Mouse (Mus musculus) lung, embryonic 16.5 days (tissue): ENCODE results near the gene Crmp1. TPM values are rescaled to one million over a fixed set of nuclear protein-coding genes. Genes with fewer than 3 reads are reported as not detected.

Experiments
- ATAC-seq: fragments of 200-750 bp; cut with Nextera tagmentation; 2 replicates; pipeline ENCODE4 v1.8.0; 2017; ENCODE audit warnings: low read depth, mild to moderate bottlenecking, moderate library complexity
- H3K27ac ChIP-seq: fragments of 300-500 bp; sonication (generic); 2 replicates; pipeline ENCODE4 v1.5.1; 2014; ENCODE audit warnings: mild to moderate bottlenecking, control low read depth, low read length
- H3K27me3 ChIP-seq: fragments of 300-500 bp; sonication (generic); 2 replicates; pipeline ENCODE4 v1.6.1; 2014; ENCODE audit warnings: low read depth, low read length, mixed read lengths; ENCODE audit not compliant: control insufficient read depth, insufficient read depth
- H3K36me3 ChIP-seq: fragments of 300-500 bp; sonication (generic); 2 replicates; pipeline ENCODE4 v1.6.1; 2014; ENCODE audit warnings: low read length; ENCODE audit not compliant: control insufficient read depth, insufficient read depth
- H3K4me1 ChIP-seq: fragments of 300-500 bp; sonication (generic); replicated peaks from 2 replicates; pipeline ENCODE4 v1.6.1; 2014; ENCODE audit warnings: low read length, mixed read lengths; ENCODE audit not compliant: control insufficient read depth, insufficient read depth
- H3K4me2 ChIP-seq: fragments of 300-500 bp; sonication (generic); 2 replicates; pipeline ENCODE4 v1.6.1; 2014; ENCODE audit warnings: low read depth, low read length, control low read depth
- H3K4me3 ChIP-seq: fragments of 300-500 bp; sonication (generic); 2 replicates; pipeline ENCODE4 v1.5.1; 2014; ENCODE audit warnings: mild to moderate bottlenecking, low read length, control low read depth
- H3K9ac ChIP-seq: fragments of 300-500 bp; sonication (generic); 2 replicates; pipeline ENCODE4 v1.6.1; 2014; ENCODE audit warnings: low read length, control low read depth
- H3K9me3 ChIP-seq: fragments of 300-500 bp; sonication (generic); 2 replicates; pipeline ENCODE4 v1.6.1; 2016; ENCODE audit warnings: low read length; ENCODE audit not compliant: control insufficient read depth
- WGBS: fragments of 180-500 bp; shearing (Covaris S2); extraction: QIAGEN DNeasy Blood & Tissue Kit; methylation state at CpG from one replicate; pipeline ENCODE4 v1.1.7; 2014; 5-methylcytosine and 5-hydroxymethylcytosine counted together
- polyA plus RNA-seq: library from polyadenylated mRNA; unstranded; fragments of >200 nt; fragmentation: Nextera tagmentation; extraction: Ambion mirVana; gene quantifications from 2 replicates; pipeline ENCODE4 v1.2.1, GENCODE M21; 2015

The Crmp1 gene
- polyA plus RNA-seq, 1 experiment from 2014 or later: 9.5 TPM

DNA sequence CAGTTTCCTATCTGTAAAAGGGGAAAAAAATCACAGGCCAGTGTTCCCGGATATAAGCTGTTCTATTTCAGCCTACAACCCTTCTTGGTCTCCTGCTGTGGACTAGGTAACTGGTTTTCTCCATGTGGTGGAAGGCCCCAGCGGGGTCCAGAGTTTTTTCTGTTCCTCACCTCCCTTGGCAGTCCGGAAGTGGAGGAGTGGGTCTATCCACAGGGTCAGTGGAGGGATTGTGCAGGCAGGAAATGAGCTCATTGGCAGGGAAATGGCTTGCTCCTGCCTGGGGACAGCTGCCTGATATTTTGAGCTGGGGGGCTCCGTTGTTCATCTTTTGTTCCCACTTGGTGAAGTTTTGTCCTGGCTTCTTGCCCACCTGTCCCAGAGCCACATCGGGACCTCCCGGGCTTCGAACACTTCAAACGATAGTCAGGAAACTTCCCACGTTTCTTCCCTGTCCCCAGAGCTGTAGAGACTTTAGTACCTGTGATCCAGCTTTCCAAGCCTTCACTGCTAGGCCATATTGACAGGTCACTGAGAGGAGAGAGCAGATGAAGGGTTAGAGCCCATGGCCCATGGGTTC, 3.0 kb downstream of the Crmp1 start:
- H3K9ac ChIP-seq: no peak overlapping the region
- peaks cover 8% of the 10 kb centered on the region for H3K4me1 ChIP-seq
- H3K27ac ChIP-seq: peak overlapping the region; percentile 29; the same call in 1 of the 2 replicates
- H3K4me2 ChIP-seq: no peak overlapping the region; the same call in 1 of the 2 replicates
- H3K4me3 ChIP-seq: no peak overlapping the region; the same call in 1 of the 2 replicates
- H3K27me3 ChIP-seq: peaks cover 71% of the 10 kb centered on the region
- no peak for ATAC-seq
- H3K9me3 ChIP-seq: no peaks in the 10 kb centered on the region; the same call in 1 of the 2 replicates
- 32% methylated on average over 9 of the region's 9 CpGs for WGBS
- H3K36me3 ChIP-seq: no peaks in the 10 kb centered on the region

DNA sequence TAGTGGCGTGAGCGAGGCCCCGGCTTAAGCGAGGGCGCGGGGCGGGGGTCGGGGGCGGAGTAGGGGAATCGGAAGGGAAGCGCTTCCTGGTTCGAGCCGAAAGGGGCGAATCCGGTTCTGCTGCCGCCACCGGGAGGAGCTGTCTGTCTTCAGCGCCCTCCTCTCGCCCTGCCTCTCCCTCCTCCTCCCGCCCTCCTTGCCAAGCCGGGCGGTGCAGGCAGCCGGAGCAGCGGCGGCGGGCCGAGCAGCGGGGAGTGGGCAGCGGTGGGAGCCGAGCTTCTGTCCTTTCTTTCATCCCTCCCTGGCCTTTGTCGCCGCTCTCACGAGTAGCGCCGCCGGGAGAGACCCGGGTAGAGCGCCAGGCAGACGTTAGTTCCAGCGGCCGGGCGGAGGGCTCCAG, 3.9 kb downstream of the Crmp1 start:
- peaks cover 8% of the 10 kb centered on the region for H3K4me1 ChIP-seq
- peaks cover 67% of the 10 kb centered on the region for H3K27me3 ChIP-seq
- peak overlapping the region; percentile 52 for H3K4me3 ChIP-seq
- peak overlapping the region; percentile 59 for H3K4me2 ChIP-seq
- under 1% methylated on average over 36 of the region's 42 CpGs for WGBS
- no peak overlapping the region for H3K27ac ChIP-seq
- no peaks in the 10 kb centered on the region for H3K36me3 ChIP-seq
- ATAC-seq: peak; percentile 64
- H3K9ac ChIP-seq: peak overlapping the region; percentile 46
- H3K9me3 ChIP-seq: no peaks in the 10 kb centered on the region; the same call in 1 of the 2 replicates

DNA sequence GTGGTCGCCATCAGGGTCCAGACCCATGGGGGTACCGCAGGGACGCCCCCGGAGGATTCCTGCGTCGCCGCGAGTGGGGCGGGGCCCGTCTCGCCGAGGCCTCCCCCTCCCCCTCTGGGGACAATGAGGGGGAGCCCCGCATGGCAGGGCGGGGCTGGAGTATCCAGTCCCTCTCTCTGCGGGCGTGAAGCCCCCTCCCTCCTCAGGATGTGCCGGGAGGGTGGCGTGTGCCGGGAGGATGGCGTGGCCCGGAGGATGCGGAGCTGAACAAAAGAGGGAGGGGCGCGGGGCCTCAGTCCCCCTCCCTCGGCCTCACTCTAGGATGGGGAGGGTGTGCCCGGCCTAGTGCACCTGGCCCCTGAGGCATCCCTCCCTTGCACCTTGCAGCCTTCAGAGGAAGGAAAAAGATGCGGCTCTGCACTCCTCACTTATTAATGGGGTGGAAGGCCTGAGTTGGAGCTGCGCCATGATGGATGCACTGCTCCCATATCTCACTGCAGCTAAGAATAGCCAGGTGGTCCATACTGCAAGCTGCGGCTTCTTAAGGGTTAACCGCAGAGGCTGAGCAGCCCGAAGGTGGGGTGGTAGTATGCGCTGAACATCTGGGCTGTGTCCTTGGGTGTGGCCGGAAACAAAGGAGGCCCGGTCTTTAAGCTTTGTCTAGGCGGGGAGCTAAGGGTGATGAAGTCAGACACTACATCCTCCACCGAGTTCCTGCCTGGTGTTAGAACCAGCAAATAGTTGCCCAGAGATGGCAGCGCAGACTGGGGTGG, 4.6 kb downstream of the Crmp1 start:
- H3K36me3 ChIP-seq: no peaks in the 10 kb centered on the region
- no peak for ATAC-seq
- peaks cover 60% of the 10 kb centered on the region for H3K27me3 ChIP-seq
- H3K27ac ChIP-seq: no peak overlapping the region
- H3K9me3 ChIP-seq: no peaks in the 10 kb centered on the region; the same call in 1 of the 2 replicates
- H3K4me1 ChIP-seq: peaks cover 8% of the 10 kb centered on the region
- H3K4me2 ChIP-seq: peak overlapping the region; percentile 59
- 1% methylated on average over 29 of the region's 37 CpGs for WGBS
- H3K4me3 ChIP-seq: peak overlapping the region; percentile 52
- H3K9ac ChIP-seq: peak overlapping the region; percentile 46

DNA sequence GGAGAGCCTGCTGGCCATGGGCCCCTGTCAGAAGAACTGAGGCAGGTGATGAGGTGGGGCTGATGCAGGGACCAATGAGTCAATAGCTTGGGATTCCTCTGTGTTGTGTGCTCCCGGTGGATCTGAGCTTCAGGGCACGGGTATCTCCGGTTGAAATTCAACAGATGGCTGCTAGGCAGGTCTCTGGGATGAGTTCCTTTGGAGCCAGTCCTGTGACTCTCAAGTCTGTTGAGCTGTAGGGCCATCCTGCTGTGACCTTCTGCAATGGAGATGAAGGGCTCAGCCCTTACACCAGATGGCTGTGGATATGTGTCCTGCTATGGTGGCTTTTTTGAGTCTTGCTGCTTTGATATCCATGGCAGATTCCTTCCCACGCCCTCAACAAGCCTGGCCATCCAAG, 5.7 kb downstream of the Crmp1 start:
- ATAC-seq: no peak

DNA sequence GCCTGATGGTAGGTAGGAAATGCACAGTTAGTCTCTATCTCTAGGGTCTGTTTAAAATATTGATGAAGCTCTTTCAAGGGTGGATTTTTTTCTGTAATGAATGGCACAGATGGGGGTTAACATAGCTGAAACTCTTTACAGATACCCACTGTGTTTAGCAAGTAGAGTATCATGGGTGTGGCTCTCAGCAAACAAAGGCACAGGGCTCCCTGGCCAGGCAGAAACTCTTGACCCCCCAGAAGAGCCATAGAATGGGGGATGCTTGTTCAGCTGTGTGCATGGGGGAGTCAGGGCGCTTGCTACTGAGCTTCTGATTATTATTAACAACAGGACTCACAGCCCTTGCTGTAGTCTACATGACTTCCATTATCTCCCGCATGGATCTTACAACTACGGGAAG, 7.1 kb downstream of the Crmp1 start:
- Histone ChIP-seq H3K4me2 (no peak overlapping the region), H3K27me3 (peaks cover 35% of the 10 kb centered on the region), H3K9ac (no peak overlapping the region), H3K4me1 (no peaks in the 10 kb centered on the region; the same call in 1 of the 2 replicates), H3K27ac (no peak overlapping the region), H3K36me3 (no peaks in the 10 kb centered on the region), H3K4me3 (no peak overlapping the region), H3K9me3 (no peaks in the 10 kb centered on the region)
- WGBS: 63% methylated on average over 3 of the region's 3 CpGs
- ATAC-seq: no peak

More for the DNA sequence above, 5.7 kb downstream of the Crmp1 start:
- no peak overlapping the region for H3K4me2 ChIP-seq
- peaks cover 49% of the 10 kb centered on the region for H3K27me3 ChIP-seq
- no peaks in the 10 kb centered on the region; the same call in 1 of the 2 replicates for H3K4me1 ChIP-seq
- no peak overlapping the region for H3K27ac ChIP-seq
- H3K9ac ChIP-seq: no peak overlapping the region
- 33% methylated on average over 4 of the region's 4 CpGs for WGBS
- H3K9me3 ChIP-seq: no peaks in the 10 kb centered on the region
- no peaks in the 10 kb centered on the region for H3K36me3 ChIP-seq
- H3K4me3 ChIP-seq: no peak overlapping the region

DNA sequence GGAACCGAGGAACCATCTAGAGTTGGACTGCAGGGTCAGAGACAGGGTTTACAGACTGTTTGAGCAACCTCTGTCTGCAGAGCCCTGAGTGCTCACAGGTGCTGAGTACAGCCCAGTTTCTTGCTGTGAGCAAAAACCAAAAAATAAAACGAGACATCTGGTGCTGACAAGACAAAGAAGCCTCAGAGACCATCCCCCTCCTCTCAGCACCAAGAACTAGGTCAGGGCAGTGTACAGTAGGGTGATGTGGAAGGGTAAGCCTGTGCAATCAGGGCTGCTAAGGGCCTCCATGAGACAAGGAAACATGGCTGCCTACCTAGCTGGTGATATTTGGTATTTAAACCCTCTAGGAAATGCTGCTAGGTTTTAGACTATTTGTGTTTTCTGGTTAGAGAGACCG, 9.9 kb downstream of the Crmp1 start:
- 57% methylated on average over 3 of the region's 3 CpGs for WGBS
- H3K9me3 ChIP-seq: no peaks in the 10 kb centered on the region
- no peak overlapping the region for H3K4me3 ChIP-seq
- H3K4me2 ChIP-seq: no peak overlapping the region
- ATAC-seq: no peak
- H3K36me3 ChIP-seq: no peaks in the 10 kb centered on the region
- no peak overlapping the region for H3K9ac ChIP-seq
- H3K27me3 ChIP-seq: peaks cover 8% of the 10 kb centered on the region
- no peaks in the 10 kb centered on the region for H3K4me1 ChIP-seq
- no peak overlapping the region for H3K27ac ChIP-seq

DNA sequence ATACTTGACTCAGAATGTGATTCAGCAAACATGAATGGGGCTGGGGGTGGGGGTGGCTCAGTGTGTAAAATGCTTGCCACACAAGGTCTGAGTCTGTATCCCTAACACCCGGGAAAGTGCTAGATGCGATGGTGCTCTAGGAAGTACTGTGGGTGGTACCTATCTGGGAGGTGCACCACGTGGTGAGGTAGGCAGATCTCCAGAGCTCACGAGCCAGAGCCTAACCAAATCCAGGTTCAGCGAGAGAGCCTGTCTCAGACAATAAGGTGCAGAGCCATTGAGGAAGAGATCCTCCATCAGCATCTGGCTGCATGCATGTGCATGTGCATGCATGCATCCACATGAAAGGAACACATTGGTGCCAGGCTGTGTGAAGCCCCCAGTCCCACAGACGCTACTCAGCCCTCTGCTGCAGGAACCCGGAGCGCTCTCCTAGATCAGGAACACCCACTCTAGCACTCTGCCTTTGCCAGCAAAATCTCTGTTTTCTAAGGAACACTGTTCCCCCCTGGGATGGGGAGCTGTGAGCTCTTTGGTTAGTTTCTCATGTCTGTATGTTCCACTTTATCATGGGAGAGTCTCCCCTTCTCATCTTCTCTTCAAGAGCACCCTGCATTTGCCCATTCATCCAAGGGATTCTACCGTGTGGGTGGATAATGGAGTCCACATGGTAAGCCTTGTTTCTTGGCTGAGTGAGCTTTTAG, 10.5 kb downstream of the Crmp1 start:
- H3K4me1 ChIP-seq: no peaks in the 10 kb centered on the region
- H3K4me2 ChIP-seq: no peak overlapping the region
- H3K9me3 ChIP-seq: no peaks in the 10 kb centered on the region
- H3K4me3 ChIP-seq: no peak overlapping the region
- ATAC-seq: no peak
- no peak overlapping the region for H3K27ac ChIP-seq
- WGBS: 71% methylated on average over 9 of the region's 9 CpGs
- no peaks in the 10 kb centered on the region for H3K36me3 ChIP-seq
- peaks cover 4% of the 10 kb centered on the region for H3K27me3 ChIP-seq
- no peak overlapping the region for H3K9ac ChIP-seq

DNA sequence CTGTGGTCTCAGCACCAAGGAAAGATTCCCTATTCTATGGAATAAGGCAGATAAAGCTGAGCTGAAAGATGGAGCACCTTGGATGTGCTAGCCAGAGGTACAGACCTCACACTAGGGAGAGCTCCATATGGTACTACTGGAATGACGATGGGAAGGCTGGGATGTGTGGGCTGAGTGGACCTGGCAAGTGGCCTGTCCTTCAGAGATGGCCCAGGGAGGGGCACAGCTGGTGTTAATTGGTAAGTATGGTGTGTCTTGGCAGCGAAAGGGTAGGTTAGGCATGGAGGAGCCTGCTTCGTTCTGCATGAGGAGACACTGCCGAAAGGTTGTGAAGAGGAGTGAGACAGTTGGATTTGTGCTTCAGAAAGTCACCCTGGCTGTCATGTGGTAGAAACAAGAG, 12.8 kb downstream of the Crmp1 start:
- H3K4me2 ChIP-seq: no peak overlapping the region
- no peak for ATAC-seq
- no peaks in the 10 kb centered on the region for H3K4me1 ChIP-seq
- H3K4me3 ChIP-seq: no peak overlapping the region
- no peaks in the 10 kb centered on the region for H3K9me3 ChIP-seq
- H3K9ac ChIP-seq: no peak overlapping the region
- 71% methylated on average over 4 of the region's 4 CpGs for WGBS
- no peaks in the 10 kb centered on the region for H3K27me3 ChIP-seq
- H3K27ac ChIP-seq: no peak overlapping the region
- H3K36me3 ChIP-seq: no peaks in the 10 kb centered on the region

DNA sequence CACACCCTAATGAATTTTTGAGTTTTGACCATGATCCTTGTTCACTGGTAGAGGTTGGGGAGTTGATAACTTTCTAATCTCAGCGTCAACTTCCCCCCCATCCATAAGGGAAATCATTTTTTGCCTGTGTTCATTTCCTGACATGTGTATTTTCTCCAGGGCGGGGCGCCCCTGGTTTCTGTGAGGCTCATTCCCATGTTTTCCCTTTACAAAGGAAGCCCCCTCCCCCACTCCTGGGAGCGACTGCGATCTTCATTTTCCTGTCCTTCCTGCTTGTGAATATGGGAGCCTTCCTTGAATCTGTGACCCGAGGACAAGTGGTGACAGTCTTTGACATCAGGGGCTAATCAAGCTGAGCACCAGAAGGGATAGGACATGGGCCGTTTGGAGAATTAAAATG, 15.1 kb downstream of the Crmp1 start:
- Histone ChIP-seq H3K4me1 (no peaks in the 10 kb centered on the region), H3K9ac (no peak overlapping the region), H3K27me3 (no peaks in the 10 kb centered on the region), H3K9me3 (no peaks in the 10 kb centered on the region), H3K4me2 (no peak overlapping the region), H3K36me3 (no peaks in the 10 kb centered on the region), H3K4me3 (no peak overlapping the region), H3K27ac (no peak overlapping the region)
- ATAC-seq: no peak
- 57% methylated on average over 7 of the region's 7 CpGs for WGBS
